Mouse (Mus musculus): ENCODE data around the gene Csrnp3. TPM values are rescaled to one million over a fixed set of nuclear protein-coding genes. Genes with fewer than 3 reads are reported as not detected.

The Csrnp3 gene
- polyA plus RNA-seq, 1 experiment = 1.1 TPM

DNA sequence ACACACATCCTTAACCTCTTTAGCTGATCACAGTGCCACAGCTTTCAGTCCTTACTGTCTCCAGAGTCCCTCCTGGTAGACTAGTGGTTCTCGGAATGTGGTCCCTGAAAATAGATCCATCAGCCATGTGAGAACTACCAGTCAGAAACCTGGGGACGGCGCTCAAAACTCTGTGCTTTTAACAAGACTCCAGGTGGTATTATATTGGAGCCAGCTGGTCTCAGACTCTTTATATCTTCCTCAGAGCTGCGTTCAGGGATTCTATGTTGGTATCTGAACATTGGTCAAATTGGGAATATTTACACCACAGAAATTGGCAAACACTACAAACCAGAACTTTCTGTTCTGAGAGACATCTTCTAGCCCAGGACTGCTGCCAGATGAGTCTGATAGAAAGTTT is 128.3 kb downstream of the Csrnp3 start:
- H3K27me3 ChIP-seq (replicated peaks; ENCODE audit: control insufficient read depth, insufficient read depth, low read length) = no peaks in the 10 kb centered on the region
- H3K4me3 ChIP-seq (ENCODE audit: insufficient read depth, low read depth, low read length) = no peak overlapping the region
- no peak for TF ChIP-seq POLR2A (IDR thresholded peaks at IDR 0.05; ENCODE audit: low read depth, low read length)
- no peak for TF ChIP-seq CTCF (conservative IDR thresholded peaks at IDR 0.05; ENCODE audit: insufficient read depth, insufficient read length, low read depth, low read length)
- H3K36me3 ChIP-seq (ENCODE audit: control insufficient read depth, insufficient read depth, low read length) = no peaks in the 10 kb centered on the region
- H3K27ac ChIP-seq (ENCODE audit: insufficient read depth, low read depth, low read length) = no peak overlapping the region
- H3K4me1 ChIP-seq (ENCODE audit: control insufficient read depth, insufficient read depth, low read length) = no peaks in the 10 kb centered on the region
- DNase-seq = no peak
- 93% methylated on average over 4 of the region's 4 CpGs for WGBS

DNA sequence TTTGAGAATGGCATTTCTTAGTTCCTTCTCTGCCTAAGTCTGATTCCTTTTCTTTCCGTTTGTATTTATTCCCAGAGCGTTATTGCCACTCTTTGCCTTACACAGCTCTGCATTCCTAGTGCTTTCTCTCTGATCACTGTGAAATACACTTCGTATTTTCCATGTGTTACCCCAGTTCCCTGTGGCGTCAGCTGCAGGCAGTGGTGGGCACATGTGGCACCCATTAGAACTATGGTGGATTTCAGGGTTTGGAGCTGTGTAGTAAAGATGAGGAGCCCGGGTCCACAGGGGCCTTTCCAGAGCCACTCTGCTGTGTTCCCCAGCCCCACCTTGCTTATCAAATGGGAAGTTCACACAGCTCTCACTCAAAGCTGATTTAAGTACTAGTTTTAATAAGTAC is 129.8 kb downstream of the Csrnp3 start:
- H3K36me3 ChIP-seq (ENCODE audit: control insufficient read depth, insufficient read depth, low read length) = no peaks in the 10 kb centered on the region
- no peak for DNase-seq
- H3K27ac ChIP-seq (ENCODE audit: insufficient read depth, low read depth, low read length) = no peak overlapping the region
- TF ChIP-seq CTCF (conservative IDR thresholded peaks at IDR 0.05; ENCODE audit: insufficient read depth, insufficient read length, low read depth, low read length) (no peak), POLR2A (IDR thresholded peaks at IDR 0.05; ENCODE audit: low read depth, low read length) (no peak)
- no peaks in the 10 kb centered on the region for H3K4me1 ChIP-seq (ENCODE audit: control insufficient read depth, insufficient read depth, low read length)
- no peaks in the 10 kb centered on the region for H3K27me3 ChIP-seq (replicated peaks; ENCODE audit: control insufficient read depth, insufficient read depth, low read length)
- WGBS = 87% methylated on average over 5 of the region's 5 CpGs
- H3K4me3 ChIP-seq (ENCODE audit: insufficient read depth, low read depth, low read length) = no peak overlapping the region

DNA sequence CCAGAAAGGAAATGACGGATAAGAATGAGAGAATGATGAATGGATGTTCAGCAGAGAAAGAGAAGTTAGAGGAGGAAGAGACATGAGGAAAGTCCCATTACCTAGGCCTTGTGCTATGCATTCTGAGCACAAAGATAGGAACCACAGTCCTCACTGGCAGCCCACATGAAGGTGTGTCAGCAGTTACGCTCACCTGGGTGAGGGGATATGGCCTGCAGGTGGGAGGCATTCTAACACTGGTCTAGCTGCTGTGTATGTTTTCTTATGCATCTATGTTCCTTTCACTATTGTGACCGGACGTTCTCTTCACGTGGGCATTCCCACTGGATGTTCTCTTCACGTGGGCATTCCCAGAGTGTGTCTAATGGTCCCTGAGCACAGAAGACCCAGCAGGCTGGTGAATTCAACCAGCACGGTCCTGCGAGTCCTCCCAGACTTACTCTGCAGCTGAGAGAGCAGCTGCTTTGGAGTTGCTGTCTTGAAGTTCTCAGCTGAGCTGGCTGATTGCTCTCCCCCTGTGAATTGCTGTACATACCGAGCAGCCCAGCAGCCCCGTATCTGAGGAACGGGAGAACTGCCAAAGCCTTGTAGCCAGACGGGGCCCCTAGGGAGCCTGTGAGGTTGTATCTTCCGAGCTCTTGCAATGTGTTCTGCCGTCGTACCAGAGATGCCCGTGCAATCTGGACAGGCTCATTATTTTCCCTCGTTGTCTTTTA is 133.9 kb downstream of the Csrnp3 start:
- no peak for DNase-seq
- no peaks in the 10 kb centered on the region for H3K36me3 ChIP-seq (ENCODE audit: control insufficient read depth, insufficient read depth, low read length)
- H3K4me1 ChIP-seq (ENCODE audit: control insufficient read depth, insufficient read depth, low read length) = no peaks in the 10 kb centered on the region
- H3K27me3 ChIP-seq (replicated peaks; ENCODE audit: control insufficient read depth, insufficient read depth, low read length) = no peaks in the 10 kb centered on the region
- 54% methylated on average over 17 of the region's 17 CpGs for WGBS
- no peak overlapping the region for H3K4me3 ChIP-seq (ENCODE audit: insufficient read depth, low read depth, low read length)
- TF ChIP-seq CTCF (conservative IDR thresholded peaks at IDR 0.05; ENCODE audit: insufficient read depth, insufficient read length, low read depth, low read length) (no peak), POLR2A (IDR thresholded peaks at IDR 0.05; ENCODE audit: low read depth, low read length) (no peak)
- no peak overlapping the region for H3K27ac ChIP-seq (ENCODE audit: insufficient read depth, low read depth, low read length)

DNA sequence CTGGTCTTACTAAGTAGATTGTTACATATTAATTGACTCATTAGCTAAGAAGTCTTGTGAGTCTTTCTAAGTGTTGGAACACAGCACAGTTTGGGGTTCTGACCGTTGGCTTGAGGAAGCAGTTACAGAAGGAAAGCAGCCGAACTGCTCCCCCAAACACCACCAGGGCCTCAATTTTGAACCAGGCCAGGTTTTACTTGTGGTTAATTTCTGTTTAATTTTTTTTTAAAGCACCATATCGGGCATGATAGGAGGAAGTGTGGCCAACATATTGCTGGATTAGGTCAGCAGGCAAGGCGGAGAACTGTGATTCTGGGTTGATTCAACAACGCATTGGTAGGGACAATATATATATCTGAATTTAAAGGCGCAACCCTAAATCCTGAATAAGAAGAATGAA is 135.9 kb downstream of the Csrnp3 start:
- DNase-seq = no peak

DNA sequence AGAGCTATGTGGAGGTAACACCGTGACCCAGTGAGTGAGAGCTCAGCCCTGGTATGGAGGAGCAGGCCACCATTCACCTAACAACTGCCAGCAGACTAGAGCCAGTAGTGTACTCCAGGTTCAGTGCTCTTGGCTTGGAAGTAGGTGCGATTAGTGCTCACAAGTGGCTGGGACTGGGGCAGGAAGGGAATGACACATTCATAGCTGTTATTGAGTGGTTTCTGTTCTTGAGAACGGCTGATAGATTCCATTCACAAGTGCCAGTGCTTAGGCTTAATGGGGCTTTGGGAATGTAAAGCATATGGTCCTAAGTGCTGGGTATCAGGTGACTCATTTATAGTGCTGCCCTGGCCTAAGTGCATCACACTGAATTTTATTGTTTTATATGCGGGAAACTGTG is 136.4 kb downstream of the Csrnp3 start:
- WGBS = 48% methylated on average over 4 of the region's 4 CpGs
- no peaks in the 10 kb centered on the region for H3K4me1 ChIP-seq (ENCODE audit: control insufficient read depth, insufficient read depth, low read length)
- no peaks in the 10 kb centered on the region for H3K36me3 ChIP-seq (ENCODE audit: control insufficient read depth, insufficient read depth, low read length)
- no peaks in the 10 kb centered on the region for H3K27me3 ChIP-seq (replicated peaks; ENCODE audit: control insufficient read depth, insufficient read depth, low read length)
- H3K27ac ChIP-seq (ENCODE audit: insufficient read depth, low read depth, low read length) = no peak overlapping the region
- H3K4me3 ChIP-seq (ENCODE audit: insufficient read depth, low read depth, low read length) = no peak overlapping the region
- DNase-seq = no peak
- TF ChIP-seq CTCF (conservative IDR thresholded peaks at IDR 0.05; ENCODE audit: insufficient read depth, insufficient read length, low read depth, low read length) (no peak), POLR2A (IDR thresholded peaks at IDR 0.05; ENCODE audit: low read depth, low read length) (no peak)

More for the DNA sequence above, 135.9 kb downstream of the Csrnp3 start:
- 77% methylated on average over 6 of the region's 6 CpGs for WGBS
- no peak overlapping the region for H3K4me3 ChIP-seq (ENCODE audit: insufficient read depth, low read depth, low read length)
- no peaks in the 10 kb centered on the region for H3K4me1 ChIP-seq (ENCODE audit: control insufficient read depth, insufficient read depth, low read length)
- no peaks in the 10 kb centered on the region for H3K27me3 ChIP-seq (replicated peaks; ENCODE audit: control insufficient read depth, insufficient read depth, low read length)
- H3K36me3 ChIP-seq (ENCODE audit: control insufficient read depth, insufficient read depth, low read length) = no peaks in the 10 kb centered on the region
- TF ChIP-seq CTCF (conservative IDR thresholded peaks at IDR 0.05; ENCODE audit: insufficient read depth, insufficient read length, low read depth, low read length) (no peak), POLR2A (IDR thresholded peaks at IDR 0.05; ENCODE audit: low read depth, low read length) (no peak)
- no peak overlapping the region for H3K27ac ChIP-seq (ENCODE audit: insufficient read depth, low read depth, low read length)

DNA sequence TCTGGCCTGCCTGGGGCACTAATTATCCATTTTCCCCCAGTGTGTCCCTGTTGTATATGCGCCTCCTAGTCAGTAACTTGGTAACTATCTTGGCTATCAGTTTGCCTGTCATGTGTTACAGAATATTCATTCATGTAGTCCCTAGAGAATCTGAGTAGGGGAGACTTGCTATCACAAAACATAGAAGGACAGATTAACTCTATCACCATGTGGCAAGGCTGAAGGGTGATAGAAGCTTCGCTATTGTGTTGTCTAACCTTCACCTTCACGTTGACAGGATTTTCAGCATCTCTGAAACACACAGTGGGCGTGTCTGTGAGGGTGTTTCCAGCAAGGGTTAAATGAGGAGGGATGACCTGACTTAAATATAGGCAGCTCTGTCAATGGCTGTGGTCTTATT is 140.1 kb downstream of the Csrnp3 start:
- DNase-seq = no peak
- H3K4me3 ChIP-seq (ENCODE audit: insufficient read depth, low read depth, low read length) = no peak overlapping the region
- peaks cover 2% of the 10 kb centered on the region; the same call in 1 of the 2 replicates for H3K4me1 ChIP-seq (ENCODE audit: control insufficient read depth, insufficient read depth, low read length)
- no peaks in the 10 kb centered on the region for H3K27me3 ChIP-seq (replicated peaks; ENCODE audit: control insufficient read depth, insufficient read depth, low read length)
- TF ChIP-seq CTCF (conservative IDR thresholded peaks at IDR 0.05; ENCODE audit: insufficient read depth, insufficient read length, low read depth, low read length) = no peak
- no peak for TF ChIP-seq POLR2A (IDR thresholded peaks at IDR 0.05; ENCODE audit: low read depth, low read length)
- no peaks in the 10 kb centered on the region for H3K36me3 ChIP-seq (ENCODE audit: control insufficient read depth, insufficient read depth, low read length)
- WGBS = 91% methylated on average over 4 of the region's 4 CpGs
- H3K27ac ChIP-seq (ENCODE audit: insufficient read depth, low read depth, low read length) = no peak overlapping the region

DNA sequence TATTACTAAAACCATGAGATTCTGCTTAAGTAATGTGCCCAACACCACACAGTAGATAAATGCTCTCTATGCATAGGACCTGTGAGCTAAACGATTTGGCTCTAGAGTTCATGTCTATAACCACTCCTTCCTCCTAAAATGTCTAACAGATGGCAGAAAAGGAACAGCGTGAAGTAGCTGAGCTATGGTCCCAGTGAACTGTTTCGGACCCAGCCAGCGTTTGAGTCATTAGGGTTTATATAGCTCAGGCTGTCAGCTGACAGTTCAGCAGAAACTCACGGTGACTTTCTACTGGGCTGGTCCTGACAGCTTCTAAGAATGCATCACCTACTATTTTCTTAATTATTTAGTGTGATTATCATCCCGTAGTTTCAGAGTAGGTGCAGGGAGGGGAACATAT is 141.5 kb downstream of the Csrnp3 start:
- WGBS = 31% methylated on average over 6 of the region's 6 CpGs
- Histone ChIP-seq H3K36me3 (ENCODE audit: control insufficient read depth, insufficient read depth, low read length) (no peaks in the 10 kb centered on the region), H3K27ac (ENCODE audit: insufficient read depth, low read depth, low read length) (peak overlapping the region; percentile 93), H3K27me3 (replicated peaks; ENCODE audit: control insufficient read depth, insufficient read depth, low read length) (no peaks in the 10 kb centered on the region), H3K4me1 (ENCODE audit: control insufficient read depth, insufficient read depth, low read length) (peaks cover 2% of the 10 kb centered on the region; the same call in 1 of the 2 replicates), H3K4me3 (ENCODE audit: insufficient read depth, low read depth, low read length) (no peak overlapping the region)
- TF ChIP-seq CTCF (conservative IDR thresholded peaks at IDR 0.05; ENCODE audit: insufficient read depth, insufficient read length, low read depth, low read length) (no peak), POLR2A (IDR thresholded peaks at IDR 0.05; ENCODE audit: low read depth, low read length) (no peak)
- DNase-seq = peak; percentile 40
